Mouse (Mus musculus) liver, adult 2 months (tissue): ENCODE results near the gene Gga2.

Source experiments
- CTCF ChIP-seq: fragments of 200-500 bp; IDR thresholded peaks from 2 replicates; pipeline ENCODE4 v1.5.1; 2011; ENCODE audit warnings: low read depth, low read length, control low read depth
- POLR2A ChIP-seq: fragments of 200-500 bp; IDR thresholded peaks from 2 replicates; pipeline ENCODE4 v1.6.1; 2011; ENCODE audit warnings: low read length, control low read depth; ENCODE audit not compliant: insufficient read depth; ENCODE audit errors: extremely low read depth

DNA sequence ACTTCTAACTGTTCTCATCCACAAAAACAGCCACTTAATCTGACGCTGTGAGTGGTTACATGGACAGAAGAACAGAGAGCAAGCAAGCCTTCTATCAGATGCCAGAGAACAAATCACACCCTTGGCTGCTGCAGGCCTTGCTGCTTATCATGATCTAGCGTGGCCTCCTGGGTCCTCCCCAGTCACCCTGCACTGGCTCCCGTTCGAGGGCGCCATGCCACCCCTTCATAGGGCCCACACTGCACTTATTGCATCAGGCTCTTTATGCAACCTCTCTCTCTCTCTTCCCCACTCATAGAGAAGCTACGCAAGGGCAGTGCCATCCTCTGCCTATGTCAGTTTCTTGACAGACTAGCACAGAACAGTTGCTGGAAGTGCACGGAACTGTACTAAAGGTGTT, 54.9 kb downstream of the Gga2 start:
- TF ChIP-seq CTCF (no peak), POLR2A (no peak)
